Mouse (Mus musculus) heart, adult 18-20 months (tissue): ENCODE results near the gene Zfp652. TPM values are rescaled to one million over a fixed set of nuclear protein-coding genes. Genes with fewer than 3 reads are reported as not detected.
"Not testable (repeated sequence)": the region's sequence is repeated elsewhere in the genome, so short reads cannot be mapped to it uniquely, and the experiment has no call there.

Experiments used
- DNase-seq, 2 experiments: peaks; one replicate each; pipeline ENCODE4 v3.0.0; 2021 to 2022; ENCODE audit warnings: mixed read lengths in 1 of 2
- long read RNA-seq, 2 experiments: library from polyadenylated mRNA; stranded (forward); transcript quantifications; one replicate each; pipeline ENCODE4 v2.0.0; 2021
- total RNA-seq, 2 experiments: library from RNA; stranded (reverse); gene quantifications; 2 replicates each; pipeline ENCODE4 v1.2.3; 2021

Zfp652 gene
- total RNA-seq = 10 to 100 TPM; 49.4 to 52.2 TPM
- long read RNA-seq, experiment 1, partial matches to known transcripts = 0 of 4 reads
- long read RNA-seq, experiment 1, other reads (novel, unspliced or antisense) = 4 of 4 reads
- long read RNA-seq, experiment 2, partial matches to known transcripts = 0 of 2 reads
- long read RNA-seq, experiment 2, other reads (novel, unspliced or antisense) = 2 of 2 reads

DNA sequence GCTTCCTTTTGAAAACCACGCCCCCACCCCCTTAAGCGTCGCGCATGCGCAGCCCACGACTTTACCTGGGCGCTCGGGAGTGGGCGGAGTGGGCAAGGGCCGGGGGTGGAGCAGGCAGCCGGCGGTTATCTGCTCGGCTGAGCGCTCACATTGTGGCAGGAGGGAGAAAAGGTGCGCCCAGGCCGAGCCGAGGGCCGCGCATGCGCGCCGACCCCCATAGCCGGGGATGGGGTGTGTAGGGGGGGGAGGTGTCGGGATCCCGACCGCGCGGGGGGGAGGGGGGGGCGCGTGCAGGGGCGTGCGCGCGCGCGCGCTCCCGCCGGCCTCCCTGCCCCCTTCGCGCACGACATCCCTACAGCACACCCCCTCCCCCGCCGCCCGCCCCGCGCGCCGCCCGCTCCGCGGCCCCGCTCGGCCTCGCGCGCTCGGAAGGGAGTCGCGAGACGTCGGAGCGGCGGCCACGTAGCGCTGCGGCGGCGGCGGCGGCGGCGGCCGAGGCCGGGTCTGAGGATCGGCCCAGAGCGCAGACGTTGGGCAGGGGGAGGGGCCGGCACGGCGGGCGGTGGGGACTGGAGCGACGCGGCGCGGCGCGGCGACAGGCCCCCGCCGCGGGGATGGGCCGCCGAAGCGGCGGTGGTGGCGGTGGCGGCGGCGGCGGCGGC is at the start of gene Zfp652:
Gene Zfp652 (plus strand): TSS at position 111 of the 662 bp plus-strand sequence.
- peak; percentile 86 to 91 for DNase-seq

DNA sequence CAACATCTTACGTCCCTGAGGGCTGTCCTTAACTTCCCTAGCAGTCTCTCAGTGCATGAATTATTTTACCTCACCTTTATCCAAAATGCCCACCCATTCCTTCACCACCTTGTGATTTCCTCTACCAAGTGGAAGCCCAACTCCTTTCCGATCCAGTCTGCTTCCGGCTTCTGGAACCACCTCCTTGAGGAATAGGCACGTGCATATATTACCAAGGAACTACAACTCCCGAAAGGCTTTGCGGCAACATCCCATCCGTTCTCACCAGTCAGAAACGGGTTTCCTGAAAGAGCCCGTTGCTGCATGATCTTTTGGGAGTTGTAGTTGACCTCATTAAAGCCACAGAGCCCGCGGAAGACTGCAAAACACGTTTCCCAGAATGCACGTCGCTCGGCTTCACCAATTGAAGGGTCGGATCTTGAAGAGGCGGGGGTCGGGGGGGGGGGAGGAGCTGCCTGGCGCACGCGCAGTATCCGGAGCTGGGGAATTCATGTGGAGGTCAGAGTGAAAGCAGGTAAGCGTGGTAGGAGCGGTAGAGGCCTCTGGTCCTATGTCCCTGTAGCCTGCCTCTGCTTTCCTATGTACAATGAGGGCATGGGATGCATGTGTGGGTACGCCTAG is 45.8 kb upstream of the Zfp652 start, which contains the start of gene Phb:
Gene Phb (plus strand): TSS at position 429 of the 621 bp plus-strand sequence.
- peak; percentile 97 to 98 for DNase-seq

DNA sequence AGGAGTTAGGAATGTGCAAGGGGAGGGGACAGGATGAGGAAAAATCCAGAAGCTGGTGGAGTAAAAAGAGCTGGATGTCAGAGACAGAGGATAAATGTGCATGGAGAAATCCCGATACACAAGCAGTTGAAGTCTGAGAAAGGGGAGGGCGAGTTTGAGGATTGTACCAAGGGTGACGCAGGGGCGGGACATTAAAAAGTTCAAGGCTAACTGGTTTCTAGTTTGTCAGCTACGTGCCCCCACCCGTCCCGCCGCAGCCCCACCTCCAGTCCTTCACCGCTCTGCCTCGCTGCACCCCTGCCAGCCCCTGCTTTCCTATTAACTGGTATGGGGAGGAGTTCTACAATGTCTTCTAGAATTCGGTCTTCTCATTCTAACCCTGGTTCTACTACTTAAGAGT is 45.3 kb upstream of the Zfp652 start:
- DNase-seq = peak in 1 of 2 experiments; percentile 36

DNA sequence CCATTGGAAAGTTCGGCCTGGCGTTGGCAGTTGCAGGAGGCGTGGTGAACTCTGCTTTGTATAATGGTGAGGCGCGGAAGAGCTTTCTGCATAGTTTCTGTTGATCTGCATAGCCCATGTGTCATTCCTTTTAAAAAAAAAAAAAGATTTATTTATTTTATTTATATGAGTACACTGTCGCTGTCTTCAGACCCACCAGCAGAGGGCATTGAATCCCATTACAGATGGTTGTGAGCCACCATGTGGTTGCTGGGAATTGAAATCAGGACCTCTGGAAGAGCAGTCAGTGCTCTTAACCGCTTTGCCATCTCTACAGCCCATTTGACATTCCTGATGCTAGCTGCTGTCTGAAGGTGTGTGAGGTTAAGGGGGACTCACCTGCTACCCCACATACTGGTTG is 44.4 kb upstream of the Zfp652 start:
- DNase-seq = not testable (repeated sequence)

DNA sequence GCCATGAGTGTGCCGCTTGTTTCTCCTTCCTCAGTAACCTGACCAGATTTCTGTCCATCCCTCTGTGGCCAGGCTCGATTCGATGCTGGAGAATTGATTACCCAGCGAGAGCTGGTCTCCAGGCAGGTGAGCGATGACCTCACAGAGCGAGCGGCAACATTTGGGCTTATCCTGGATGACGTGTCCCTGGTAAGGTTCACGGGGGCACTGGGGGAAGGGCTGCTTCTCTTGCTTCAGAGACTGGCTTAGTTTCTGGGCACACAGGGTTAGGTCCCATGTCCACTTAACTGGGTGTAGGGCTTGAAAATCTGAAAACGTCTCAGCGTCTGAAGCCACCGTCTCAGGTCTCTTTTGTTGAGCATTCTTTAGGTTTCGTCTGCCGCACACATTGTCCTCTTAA is 37.0 kb upstream of the Zfp652 start:
- no peak for DNase-seq

DNA sequence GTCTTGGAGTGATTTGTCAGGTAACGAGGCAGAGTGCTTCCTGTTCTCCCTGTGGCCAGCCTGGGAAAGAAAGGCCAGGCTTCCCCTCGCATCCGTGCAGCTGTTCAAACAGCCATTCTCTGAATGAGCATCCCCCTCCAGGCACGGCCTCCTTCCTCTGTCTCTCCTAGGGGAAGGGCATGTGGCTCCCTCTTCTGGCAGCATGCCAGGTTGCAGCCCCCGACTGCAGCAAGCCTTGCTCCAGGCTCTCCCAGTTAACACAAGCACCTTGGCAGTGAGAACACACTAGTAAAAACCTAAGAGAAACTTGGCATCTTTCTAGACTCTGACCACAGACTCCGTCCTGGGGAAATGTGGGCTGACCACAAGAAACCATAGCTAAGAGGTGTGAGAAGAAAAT is 36.2 kb upstream of the Zfp652 start:
- peak; percentile 24 to 33 for DNase-seq

- no peak for DNase-seq
Measured at GRCm38 (mm10) chr11:95677925-95678701, 34.4 kb upstream of the Zfp652 start.

GRCm38 (mm10) chr11:95681995-95682601 is 30.4 kb upstream of the Zfp652 start:
- no peak for DNase-seq

- DNase-seq = no peak
Measured at GRCm38 (mm10) chr11:95682946-95683345, 29.5 kb upstream of the Zfp652 start.

GRCm38 (mm10) chr11:95686031-95686430 is 26.4 kb upstream of the Zfp652 start:
- DNase-seq = peak; percentile 79 to 90

DNA sequence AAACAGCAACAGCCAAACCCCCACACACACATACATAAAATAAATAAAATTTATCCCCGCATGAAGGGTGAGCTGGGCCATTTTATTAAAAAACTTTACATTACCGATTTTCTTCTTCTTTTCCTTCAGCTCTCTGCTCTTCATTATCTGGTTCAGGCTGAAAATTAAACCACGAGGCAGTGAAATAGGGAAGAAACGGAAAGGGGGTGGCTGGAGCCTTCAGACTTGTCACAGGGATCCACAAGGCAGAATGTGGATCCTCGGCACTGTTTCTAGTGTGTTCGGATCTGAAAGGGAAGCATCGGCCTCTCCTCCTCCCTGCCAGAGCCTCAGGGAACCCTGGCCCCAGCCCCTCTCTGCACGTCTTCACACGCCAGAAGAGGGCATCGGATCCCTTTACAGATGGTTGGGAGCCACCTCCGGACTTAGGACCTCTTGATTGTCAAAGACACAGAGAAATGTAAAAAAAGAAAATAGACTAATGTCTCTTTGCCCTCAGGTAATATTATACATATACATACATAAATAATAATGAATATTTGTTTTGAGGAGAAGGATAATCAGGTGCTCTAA is 25.3 kb upstream of the Zfp652 start:
- peak in 1 of 2 experiments; percentile 34 for DNase-seq

GRCm38 (mm10) chr11:95688515-95688914 is 24.0 kb upstream of the Zfp652 start:
- DNase-seq = peak; percentile 73 to 84

DNA sequence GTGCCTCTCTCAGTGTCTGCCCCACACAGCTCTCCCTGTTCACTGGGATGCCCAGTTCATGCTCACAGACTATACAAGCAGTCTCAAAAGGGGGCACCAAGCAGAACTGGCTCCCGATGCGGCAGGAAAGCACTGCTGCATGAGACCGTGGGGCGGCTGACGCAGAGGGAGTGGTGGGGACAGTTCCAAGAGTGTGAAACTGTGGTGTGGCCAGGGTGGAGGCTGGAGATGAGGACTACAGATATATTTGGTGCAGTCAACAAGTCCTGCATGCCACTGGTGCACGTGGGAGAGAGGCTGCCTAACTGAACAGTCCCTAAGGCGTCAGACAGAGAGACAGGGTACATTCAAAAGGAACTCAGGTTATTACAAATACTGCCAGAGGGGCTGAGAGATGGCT is 23.5 kb upstream of the Zfp652 start:
- peak; percentile 60 for DNase-seq

DNA sequence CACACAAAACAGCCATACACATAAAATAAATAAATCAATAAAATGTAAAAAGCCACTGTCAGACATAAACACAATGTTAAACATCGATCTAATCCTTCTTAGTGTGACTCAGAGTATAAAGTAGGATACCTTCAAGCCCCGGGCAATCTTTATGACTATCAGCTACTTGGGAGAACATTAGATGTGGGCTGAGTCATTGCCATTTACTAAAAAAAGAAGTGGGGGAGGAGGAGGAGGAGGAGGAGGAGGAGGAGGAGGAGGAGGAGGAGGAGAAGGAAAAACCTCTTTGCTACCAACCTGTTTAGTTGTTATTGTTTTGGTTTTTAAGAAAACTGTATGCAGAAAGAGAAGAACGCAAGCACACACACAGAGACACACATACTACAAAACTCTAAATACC is 22.9 kb upstream of the Zfp652 start:
- no peak for DNase-seq

- DNase-seq = no peak
Measured at GRCm38 (mm10) chr11:95698541-95698940, 13.9 kb upstream of the Zfp652 start.

DNA sequence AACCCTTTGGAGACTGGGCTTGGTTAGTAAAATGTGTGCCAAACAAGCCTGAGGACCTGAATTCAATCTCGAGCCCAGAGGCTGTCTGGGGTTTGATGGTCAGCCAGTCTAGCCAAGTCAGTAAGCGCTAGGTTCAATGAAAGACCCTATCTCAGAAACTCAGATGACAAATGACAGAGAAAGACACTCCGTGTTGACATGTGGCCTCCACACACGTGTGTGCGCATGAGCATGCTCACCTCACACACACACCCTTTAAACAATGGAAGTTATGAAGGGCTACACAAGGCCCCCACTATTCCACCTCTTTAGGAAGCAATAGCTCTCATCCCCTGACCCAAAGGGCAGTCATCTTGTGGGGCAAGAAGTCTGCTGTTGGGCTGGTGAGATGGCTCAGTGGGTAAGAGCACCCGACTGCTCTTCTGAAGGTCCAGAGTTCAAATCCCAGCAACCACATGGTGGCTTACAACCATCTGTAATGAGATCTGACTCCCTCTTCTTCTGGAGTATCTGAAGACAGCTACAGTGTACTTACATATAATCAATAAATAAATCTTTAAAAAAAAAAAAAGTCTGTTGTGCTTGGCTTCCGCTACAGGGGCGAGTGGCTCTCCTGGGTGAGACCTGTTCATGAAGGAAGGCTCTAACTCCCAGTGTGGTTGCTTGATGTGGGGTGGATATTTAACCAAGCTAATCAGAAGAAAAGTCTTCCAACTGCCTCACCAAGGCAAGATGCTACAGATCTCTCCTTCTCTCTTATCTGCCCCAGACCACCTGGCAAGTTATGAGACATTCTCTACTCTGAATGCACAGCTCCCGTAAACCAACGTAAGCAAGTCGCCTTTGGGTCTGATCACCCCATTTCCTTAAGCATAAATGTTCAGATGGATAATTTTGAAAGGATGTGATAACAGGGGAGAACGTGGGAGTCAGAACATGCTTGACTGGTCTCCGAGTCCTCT is 11.4 kb upstream of the Zfp652 start:
- DNase-seq = no peak

GRCm38 (mm10) chr11:95704032-95704969 is 8.2 kb upstream of the Zfp652 start:
- no peak for DNase-seq

GRCm38 (mm10) chr11:95704970-95705330 is 7.5 kb upstream of the Zfp652 start:
- no peak for DNase-seq

- no peak for DNase-seq
Measured at GRCm38 (mm10) chr11:95709534-95710040, 2.9 kb upstream of the Zfp652 start.
